Mouse (Mus musculus) large intestine, adult 2 months (tissue): ENCODE data around the gene Mettl3. TPM values are rescaled to one million over a fixed set of nuclear protein-coding genes. Genes with fewer than 3 reads are reported as not detected.
A peak's percentile ranks its signal among the peaks of the same experiment; 100 is the strongest.
"Not testable (repeated sequence)": the region's sequence is repeated elsewhere in the genome, so short reads cannot be mapped to it uniquely, and the experiment has no call there.

Source experiments
- DNase-seq: peaks from one replicate; pipeline ENCODE4 v3.0.0-alpha.2; 2012; ENCODE audit warnings: low read depth, low spot score
- WGBS: fragments of 180-500 bp; shearing (Covaris S2); methylation state at CpG from one replicate; pipeline ENCODE4 v1.1.7; 2018; 5-methylcytosine and 5-hydroxymethylcytosine counted together
- polyA plus RNA-seq: library from polyadenylated mRNA; depleted of rRNA; stranded (reverse); fragments of >200 nt; gene quantifications from 2 replicates; pipeline ENCODE4 v1.2.3, GENCODE M21; 2012; rRNA removed

Gene Mettl3
- polyA plus RNA-seq, result 14.1 and 14.4 TPM in 2 replicates

GRCm38 (mm10) chr14:52304644-52305271 is at the start of gene Mettl3:
Gene Mettl3, minus strand, starts transcription at chr14:52305128.
- under 1% methylated on average over 46 of the region's 46 CpGs for WGBS

GRCm38 (mm10) chr14:52339512-52339852 is 34.6 kb upstream of the Mettl3 start:
- no peak for DNase-seq
- 75% methylated on average over 6 of the region's 6 CpGs for WGBS

More at GRCm38 (mm10) chr14:52304644-52305271, at the start of gene Mettl3:
- peak; percentile 86 for DNase-seq

- DNase-seq, result peak; percentile 40
- 27% methylated on average over 21 of the region's 21 CpGs for WGBS
These were observed 34.0 kb upstream of the Mettl3 start for GRCm38 (mm10) chr14:52338751-52339511.

GRCm38 (mm10) chr14:52332171-52332570 is 27.2 kb upstream of the Mettl3 start:
- WGBS, result 95% methylated on average over 3 of the region's 3 CpGs
- DNase-seq, result no peak

- DNase-seq, result no peak
- 31% methylated on average over 4 of the region's 4 CpGs for WGBS
These were observed 26.3 kb upstream of the Mettl3 start for GRCm38 (mm10) chr14:52331069-52331750.

- no peak for DNase-seq
- 5% methylated on average over 26 of the region's 26 CpGs for WGBS
These were observed 23.2 kb upstream of the Mettl3 start, which contains the start of gene Sall2 for GRCm38 (mm10) chr14:52327910-52328812. Gene Sall2, minus strand, starts transcription at chr14:52328762.

GRCm38 (mm10) chr14:52327375-52327901 is 22.5 kb upstream of the Mettl3 start:
- 7% methylated on average over 14 of the region's 14 CpGs for WGBS
- DNase-seq, result no peak

GRCm38 (mm10) chr14:52325890-52326289 is 21.0 kb upstream of the Mettl3 start:
- 22% methylated on average over 4 of the region's 4 CpGs for WGBS
- DNase-seq, result no peak

GRCm38 (mm10) chr14:52319361-52319760 is 14.4 kb upstream of the Mettl3 start:
- no peak for DNase-seq
- 42% methylated on average over 6 of the region's 6 CpGs for WGBS

- WGBS, result 29% methylated on average over 16 of the region's 16 CpGs
These were observed 11.7 kb upstream of the Mettl3 start for GRCm38 (mm10) chr14:52316441-52317225.

GRCm38 (mm10) chr14:52315792-52316440 is 11.0 kb upstream of the Mettl3 start:
- WGBS, result under 1% methylated on average over 30 of the region's 41 CpGs
- DNase-seq, result no peak

More at GRCm38 (mm10) chr14:52316441-52317225, 11.7 kb upstream of the Mettl3 start:
- no peak for DNase-seq

- 15% methylated on average over 17 of the region's 17 CpGs for WGBS
- no peak for DNase-seq
These were observed 10.4 kb upstream of the Mettl3 start for GRCm38 (mm10) chr14:52315283-52315780.

GRCm38 (mm10) chr14:52314808-52315150 is 9.9 kb upstream of the Mettl3 start:
- 75% methylated on average over 8 of the region's 8 CpGs for WGBS
- no peak for DNase-seq

GRCm38 (mm10) chr14:52313931-52314807 is 9.2 kb upstream of the Mettl3 start:
- DNase-seq, result no peak
- WGBS, result 92% methylated on average over 26 of the region's 26 CpGs

- WGBS, result 88% methylated on average over 2 of the region's 2 CpGs
- DNase-seq, result no peak
These were observed 6.0 kb upstream of the Mettl3 start for GRCm38 (mm10) chr14:52310906-52311305.

- not testable (repeated sequence) for DNase-seq
- WGBS, result 90% methylated on average over 6 of the region's 6 CpGs
These were observed 5.4 kb upstream of the Mettl3 start for GRCm38 (mm10) chr14:52310343-52310742.

GRCm38 (mm10) chr14:52306100-52306499 is 1.2 kb upstream of the Mettl3 start:
- no peak for DNase-seq
- WGBS, result 97% methylated on average over 2 of the region's 2 CpGs
